Mouse (Mus musculus) thymus, adult 2 months (tissue): ENCODE measurements around the gene H6pd.

ENCODE experiments used
- CTCF ChIP-seq: fragments of 200-500 bp; IDR thresholded peaks from 2 replicates; pipeline ENCODE4 v1.5.1; 2012; ENCODE audit warnings: mild to moderate bottlenecking, control low read depth, low read length, moderate library complexity, borderline replicate concordance; ENCODE audit not compliant: control insufficient read depth, poor library complexity, insufficient read depth; ENCODE audit errors: extremely low read depth
- POLR2A ChIP-seq: fragments of 200-500 bp; IDR thresholded peaks from 2 replicates; pipeline ENCODE4 v1.6.1; 2012; ENCODE audit warnings: mild to moderate bottlenecking, low read length, control low read depth, moderate library complexity; ENCODE audit not compliant: control insufficient read depth, poor library complexity, insufficient read depth; ENCODE audit errors: extremely low read depth

- TF ChIP-seq POLR2A (no peak), CTCF (no peak)
Observed at GRCm38 (mm10) chr4:149958566-149958965, 50.3 kb downstream of the H6pd start.
